Mouse (Mus musculus): Measurements from ENCODE around the gene Plcd3.

GRCm38 (mm10) chr11:103074796-103075323 is 26.6 kb downstream of the Plcd3 start:
- TF ChIP-seq CTCF (IDR thresholded peaks at IDR 0.05; ENCODE audit: borderline replicate concordance, insufficient read depth, low read depth, low read length) (no peak), POLR2A (IDR thresholded peaks at IDR 0.05; ENCODE audit: borderline replicate concordance, insufficient read depth, low read length) (no peak)
